Mouse (Mus musculus): ENCODE results near the gene Crxos. TPM values are rescaled to one million over a fixed set of nuclear protein-coding genes. Genes with fewer than 3 reads are reported as not detected.

Gene Crxos
- polyA plus RNA-seq (2017; shearing (Covaris generic)), result 1 to 10 TPM in 1 of 2 experiments, under 1 TPM in 1; 0.12 to 1.3 TPM

GRCm38 (mm10) chr7:15882317-15882716, at the start of gene Crxos:
Gene Crxos, plus strand, starts transcription at chr7:15882617.

DNA sequence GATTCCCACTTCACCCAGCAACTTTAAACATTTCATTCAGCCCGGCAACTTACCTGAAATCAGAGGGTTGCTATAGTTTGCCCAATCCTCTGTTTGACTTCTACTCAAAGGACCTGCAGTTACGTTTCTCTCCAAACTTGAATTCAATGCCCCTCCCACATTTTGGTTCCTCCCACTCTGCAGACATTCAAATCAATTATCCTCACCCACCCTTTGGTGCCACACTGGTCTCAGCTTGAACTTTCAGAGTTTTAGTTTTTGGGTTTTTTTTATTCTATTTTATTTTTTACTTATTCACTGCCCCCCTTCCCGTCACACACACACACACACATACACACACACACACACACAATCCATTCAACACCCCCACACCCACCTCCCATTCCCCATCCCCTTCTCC, 42.8 kb upstream of the Crxos start, which contains the start of gene Obox6:
Gene Obox6, minus strand, starts transcription at position 101 of the 400 bp plus-strand sequence.

DNA sequence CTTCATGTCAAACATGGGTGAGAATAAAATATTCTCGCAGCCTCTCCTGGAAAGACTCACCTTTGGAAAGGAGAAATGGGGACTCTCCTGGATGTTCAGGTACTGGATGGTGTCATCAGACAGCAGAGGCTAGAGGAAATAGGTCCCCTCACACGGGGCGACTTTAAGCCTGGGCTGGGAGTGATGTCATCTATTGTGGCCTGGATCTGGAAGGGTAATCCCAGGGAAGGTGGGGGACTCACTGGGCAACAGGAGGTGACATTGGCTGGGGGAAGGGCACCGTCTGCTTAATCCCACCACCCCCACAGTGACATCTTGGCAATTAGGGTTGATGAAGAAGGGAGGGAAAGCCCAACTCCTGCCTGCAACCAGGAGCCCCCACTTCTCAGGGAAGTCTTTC, 2.7 kb upstream of the Crxos start, which contains the start of gene Crx:
Gene Crx, minus strand, starts transcription at position 213 of the 400 bp plus-strand sequence.

DNA sequence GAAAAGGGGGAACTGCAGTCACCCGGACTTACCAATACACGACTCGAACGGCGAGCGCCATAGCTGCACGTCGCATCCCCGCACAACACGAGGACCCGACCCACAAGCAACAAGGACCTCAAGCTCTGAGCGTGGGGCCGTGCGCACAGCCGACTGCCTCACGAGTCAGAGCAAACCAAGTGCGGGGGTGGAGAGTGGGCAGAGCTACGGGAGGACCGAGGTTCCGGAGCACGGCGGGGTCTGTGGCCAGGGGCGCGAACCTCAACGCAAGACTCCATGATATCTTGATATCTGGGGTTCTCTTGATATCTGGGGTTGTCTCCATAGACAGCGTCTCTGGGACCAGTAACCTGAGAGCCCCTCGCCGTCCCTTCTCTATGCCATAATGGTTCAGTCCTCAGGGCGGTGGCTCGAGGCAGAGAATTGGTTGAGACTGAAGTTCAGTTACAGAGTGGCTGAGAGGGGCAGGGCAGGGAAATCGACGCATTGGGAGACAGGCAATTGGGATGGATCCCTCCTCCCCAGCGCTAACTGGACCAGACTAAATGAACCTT, 39.9 kb downstream of the Crxos start, which contains the start of gene Selenow:
Gene Selenow, minus strand, starts transcription at position 183 of the 554 bp plus-strand sequence.

DNA sequence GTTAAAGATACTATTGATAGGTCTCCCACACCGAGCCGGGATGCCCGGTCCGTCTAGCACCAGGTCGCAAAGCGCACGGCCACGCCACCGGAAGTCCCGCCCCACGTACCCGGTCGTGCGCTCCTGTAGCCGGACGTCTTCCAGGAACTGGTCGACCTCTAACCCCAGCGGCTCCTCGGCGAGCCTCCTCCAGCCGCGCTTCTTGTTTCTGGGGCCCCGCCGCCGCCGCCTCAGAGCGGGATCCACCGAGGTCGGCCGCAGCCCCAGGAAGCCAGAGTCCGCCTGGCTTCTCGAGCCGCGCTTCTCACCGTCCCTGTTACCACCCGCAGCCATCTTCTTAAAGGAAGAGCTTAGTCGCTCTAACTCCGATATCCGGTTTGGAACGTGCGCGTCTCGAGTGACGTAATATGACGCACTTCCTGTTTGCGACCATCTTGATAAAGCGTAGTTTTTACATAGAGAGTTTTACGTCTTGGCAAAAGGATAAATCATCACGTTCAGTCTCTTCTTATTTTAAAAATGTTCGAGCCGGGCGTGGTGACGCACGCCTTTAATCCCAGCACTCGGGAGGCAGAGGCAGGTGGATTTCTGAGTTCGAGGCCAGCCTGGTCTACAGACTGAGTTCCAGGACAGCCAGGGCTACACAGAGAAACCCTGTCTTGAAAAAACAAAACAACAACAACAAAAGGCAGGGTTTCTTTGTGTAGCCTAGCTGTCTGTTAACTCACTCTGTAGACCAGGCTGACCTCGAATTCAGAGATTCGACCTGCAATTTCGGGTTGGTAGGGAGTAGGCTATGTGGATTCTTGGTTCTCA, 63.5 kb downstream of the Crxos start, which contains the start of gene Nop53:
Gene Nop53, minus strand, starts transcription at position 354 of the 816 bp plus-strand sequence.

Other genes with a start within 250 kb of the Crxos start
- gene Obox3, start 242.7 kb upstream of the Crxos start, polyA plus RNA-seq (2017; shearing (Covaris generic)), result 1 to 10 TPM in 1 of 2 experiments, under 1 TPM in 1; 0.18 to 1.3 TPM
- 1 to 10 TPM in 1 of 2 experiments, not detected in 1; 1.0 TPM for gene Obox5, start 132.5 kb upstream of the Crxos start, polyA plus RNA-seq (2017; shearing (Covaris generic))
- gene Obox6, start 42.9 kb upstream of the Crxos start, polyA plus RNA-seq (2017; shearing (Covaris generic)), result under 1 TPM in 1 of 2 experiments, not detected in 1; 0.42 TPM
- gene Crx, start 2.6 kb upstream of the Crxos start, polyA plus RNA-seq (2017; shearing (Covaris generic)), result not detected
- gene Selenow, start 39.8 kb downstream of the Crxos start, polyA plus RNA-seq (2017; shearing (Covaris generic)), result 100 to 1,000 TPM; 494 to 577 TPM
- 100 to 1,000 TPM; 357 to 382 TPM for gene Nop53, start 63.5 kb downstream of the Crxos start, polyA plus RNA-seq (2017; shearing (Covaris generic))
- under 1 TPM; 0.12 to 0.14 TPM for gene Ehd2, start 85.0 kb downstream of the Crxos start, polyA plus RNA-seq (2017; shearing (Covaris generic))
- 1 to 10 TPM; 5.8 to 9.3 TPM for gene Bicra, start 165.3 kb downstream of the Crxos start, polyA plus RNA-seq (2017; shearing (Covaris generic))
- gene Zfp541, start 179.2 kb downstream of the Crxos start, polyA plus RNA-seq (2017; shearing (Covaris generic)), result under 1 TPM; 0.07 to 0.28 TPM
- 100 to 1,000 TPM; 196 to 249 TPM for gene Napa, start 215.8 kb downstream of the Crxos start, polyA plus RNA-seq (2017; shearing (Covaris generic))
- gene Kptn, start 237.3 kb downstream of the Crxos start, polyA plus RNA-seq (2017; shearing (Covaris generic)), result 10 to 100 TPM; 23.7 to 47.3 TPM
- under 1 TPM in 1 of 2 experiments, not detected in 1; 0.07 TPM for gene Slc8a2, start 247.2 kb downstream of the Crxos start, polyA plus RNA-seq (2017; shearing (Covaris generic))